Mouse (Mus musculus) lung, postnatal 0 days (tissue): ENCODE results near the gene Fosl2. TPM values are rescaled to one million over a fixed set of nuclear protein-coding genes. Genes with fewer than 3 reads are reported as not detected.
A peak's percentile ranks its signal among the peaks of the same experiment; 100 is the strongest.

Experiments used
- ATAC-seq: fragments of 200-750 bp; cut with Nextera tagmentation; 2 replicates; pipeline ENCODE4 v1.8.0; 2017; ENCODE audit warnings: moderate library complexity
- DNase-seq: peaks from one replicate; pipeline ENCODE4 v3.0.0-alpha.2; 2016; ENCODE audit warnings: low spot score
- H3K27ac ChIP-seq: fragments of 300-500 bp; sonication (generic); 2 replicates; pipeline ENCODE4 v1.5.1; 2014; ENCODE audit warnings: antibody characterized with exemption, mild to moderate bottlenecking, low read length, mixed read lengths
- H3K27me3 ChIP-seq: fragments of 300-500 bp; sonication (generic); replicated peaks from 2 replicates; pipeline ENCODE4 v1.6.1; 2014; ENCODE audit warnings: low read length, mixed read lengths; ENCODE audit not compliant: insufficient read depth
- H3K36me3 ChIP-seq: fragments of 300-500 bp; sonication (generic); 2 replicates; pipeline ENCODE4 v1.6.1; 2014; ENCODE audit warnings: low read length, mixed read lengths; ENCODE audit not compliant: insufficient read depth
- H3K4me1 ChIP-seq: fragments of 300-500 bp; sonication (generic); 2 replicates; pipeline ENCODE4 v1.6.1; 2014; ENCODE audit warnings: antibody characterized with exemption, low read depth, low read length, mixed read lengths; ENCODE audit not compliant: insufficient read depth
- H3K4me2 ChIP-seq: fragments of 300-500 bp; sonication (generic); replicated peaks from 2 replicates; pipeline ENCODE4 v1.6.1; 2014; ENCODE audit warnings: low read depth, mild to moderate bottlenecking, low read length, moderate library complexity, mixed read lengths
- H3K4me3 ChIP-seq: fragments of 300-500 bp; sonication (generic); 2 replicates; pipeline ENCODE4 v1.5.1; 2014; ENCODE audit warnings: low read depth, low read length
- H3K9ac ChIP-seq: fragments of 300-500 bp; sonication (generic); replicated peaks from 2 replicates; pipeline ENCODE4 v1.6.1; 2014; ENCODE audit warnings: low read depth, mild to moderate bottlenecking
- H3K9me3 ChIP-seq: fragments of 300-500 bp; sonication (generic); 2 replicates; pipeline ENCODE4 v1.6.1; 2016; ENCODE audit warnings: low read length, mixed read lengths
- CTCF ChIP-seq: IDR thresholded peaks from 2 replicates; pipeline ENCODE4 v1.5.1; 2016; ENCODE audit warnings: antibody characterized with exemption, mild to moderate bottlenecking
- EP300 ChIP-seq: IDR thresholded peaks from 2 replicates; pipeline ENCODE4 v1.6.1; 2016; ENCODE audit warnings: antibody characterized with exemption, mild to moderate bottlenecking, control low read depth
- WGBS: fragments of 180-500 bp; shearing (Covaris S2); extraction: QIAGEN DNeasy Blood & Tissue Kit; methylation state at CpG from one replicate; pipeline ENCODE4 v1.1.7; 2014; 5-methylcytosine and 5-hydroxymethylcytosine counted together
- polyA plus RNA-seq: library from polyadenylated mRNA; unstranded; fragments of >200 nt; fragmentation: Nextera tagmentation; extraction: Ambion mirVana; gene quantifications from 2 replicates; pipeline ENCODE4 v1.2.1, GENCODE M21; 2015

Fosl2 gene
- polyA plus RNA-seq, result 7.9 and 8.9 TPM in 2 replicates

GRCm38 (mm10) chr5:32135336-32136206 lies at the start of gene Fosl2:
Fosl2 (plus strand) TSS chr5:32135801.
- Histone ChIP-seq H3K4me3 (peak within 1 kb of the TSS; percentile 93), H3K27ac (peak within 1 kb of the TSS; percentile 100), H3K4me1 (peaks cover 7% of the 10 kb centered on the region; the same call in 1 of the 2 replicates), H3K27me3 (no peaks in the 10 kb centered on the region), H3K36me3 (no peaks in the 10 kb centered on the region), H3K9ac (peak within 1 kb of the TSS; percentile 99), H3K4me2 (peak within 1 kb of the TSS; percentile 83), H3K9me3 (no peaks in the 10 kb centered on the region)
- TF ChIP-seq EP300 (peak; percentile 71), CTCF (no peak; the same call in 1 of the 2 replicates)
- DNase-seq (peak; percentile 99), ATAC-seq (peak; percentile 81)
- under 1% methylated on average over 50 of the region's 85 CpGs for WGBS

DNA sequence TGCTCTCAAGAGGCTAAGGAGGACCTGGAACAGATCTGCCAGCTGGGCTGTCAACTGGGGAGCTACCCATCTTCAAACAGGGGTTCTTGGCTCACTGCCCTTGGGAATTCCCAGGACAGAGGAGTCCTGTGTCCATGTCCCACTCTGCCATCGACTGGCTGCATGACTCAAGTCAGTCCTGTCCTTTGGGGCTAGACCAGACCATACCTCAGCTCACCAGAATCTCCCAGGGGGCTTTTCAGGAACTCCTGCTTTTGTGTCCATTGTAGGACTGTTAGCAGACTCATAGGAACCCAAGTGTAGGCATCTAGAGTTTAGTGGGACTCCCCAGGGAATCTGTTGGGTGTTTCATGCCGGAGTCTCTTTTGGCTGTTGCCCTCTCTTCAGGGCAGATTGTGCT lies 49.6 kb upstream of the Fosl2 start:
- Histone ChIP-seq H3K4me3 (no peak overlapping the region), H3K4me1 (peaks cover 6% of the 10 kb centered on the region; the same call in 1 of the 2 replicates), H3K27me3 (no peaks in the 10 kb centered on the region), H3K9ac (no peak overlapping the region), H3K36me3 (no peaks in the 10 kb centered on the region), H3K27ac (no peak overlapping the region), H3K4me2 (no peak overlapping the region), H3K9me3 (no peaks in the 10 kb centered on the region)
- DNase-seq (no peak), ATAC-seq (no peak)
- TF ChIP-seq EP300 (no peak), CTCF (no peak)
- 88% methylated on average over 2 of the region's 2 CpGs for WGBS

DNA sequence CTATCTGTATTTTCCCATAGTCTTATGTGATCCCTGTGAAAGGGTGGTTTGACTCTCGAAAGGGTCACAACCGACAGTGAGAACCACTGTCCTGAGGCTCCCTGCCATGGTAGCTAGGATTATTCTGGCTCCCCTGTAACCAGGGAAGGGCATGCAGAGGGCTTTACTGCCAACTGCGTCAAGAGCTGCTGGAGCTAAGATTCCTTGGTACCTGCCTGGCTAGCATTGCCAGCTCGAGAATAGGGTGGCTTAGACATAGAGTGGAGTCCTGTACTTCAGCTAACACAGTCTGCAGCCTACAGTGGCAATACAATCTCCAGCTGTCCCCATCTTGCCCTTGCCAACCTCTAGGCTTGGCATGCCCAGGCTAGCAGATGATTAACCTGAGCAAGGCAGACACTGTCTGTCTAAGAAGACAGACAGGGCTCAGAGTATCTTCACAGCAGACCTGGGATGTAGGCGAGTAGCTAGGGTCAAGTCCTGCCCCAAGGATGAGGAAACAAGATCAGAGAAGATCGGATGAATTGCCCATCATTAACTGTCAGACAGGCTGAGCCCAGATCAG lies 49.0 kb upstream of the Fosl2 start:
- Histone ChIP-seq H3K27ac (no peak overlapping the region), H3K4me2 (no peak overlapping the region), H3K27me3 (no peaks in the 10 kb centered on the region), H3K4me1 (peaks cover 6% of the 10 kb centered on the region; the same call in 1 of the 2 replicates), H3K4me3 (no peak overlapping the region), H3K36me3 (no peaks in the 10 kb centered on the region), H3K9me3 (no peaks in the 10 kb centered on the region), H3K9ac (no peak overlapping the region)
- DNase-seq (no peak), ATAC-seq (no peak)
- TF ChIP-seq EP300 (no peak), CTCF (no peak)
- 80% methylated on average over 6 of the region's 6 CpGs for WGBS

GRCm38 (mm10) chr5:32089481-32089880 lies 46.1 kb upstream of the Fosl2 start:
- TF ChIP-seq CTCF (no peak), EP300 (no peak)
- H3K4me1 ChIP-seq, result 0 out of 2 replicates have a peak, but pooled peaks cover 6% of the 10 kb centered on the region
- DNase-seq (no peak), ATAC-seq (no peak)
- H3K27ac ChIP-seq, result no peak overlapping the region
- no peak overlapping the region for H3K4me3 ChIP-seq
- H3K4me2 ChIP-seq, result no peak overlapping the region
- no peaks in the 10 kb centered on the region for H3K9me3 ChIP-seq
- 37% methylated on average over 5 of the region's 5 CpGs for WGBS
- no peaks in the 10 kb centered on the region for H3K36me3 ChIP-seq
- H3K9ac ChIP-seq, result no peak overlapping the region
- H3K27me3 ChIP-seq, result no peaks in the 10 kb centered on the region

- TF ChIP-seq CTCF (no peak), EP300 (no peak)
- Histone ChIP-seq H3K9ac (no peak overlapping the region), H3K36me3 (no peaks in the 10 kb centered on the region), H3K4me3 (no peak overlapping the region), H3K4me2 (no peak overlapping the region), H3K27me3 (no peaks in the 10 kb centered on the region), H3K27ac (no peak overlapping the region), H3K4me1 (no peaks in the 10 kb centered on the region), H3K9me3 (no peaks in the 10 kb centered on the region)
- ATAC-seq (no peak), DNase-seq (no peak)
Measured at GRCm38 (mm10) chr5:32092281-32092680, 43.3 kb upstream of the Fosl2 start.

GRCm38 (mm10) chr5:32098691-32099090 lies 36.9 kb upstream of the Fosl2 start:
- Histone ChIP-seq H3K4me2 (no peak overlapping the region), H3K9me3 (no peaks in the 10 kb centered on the region), H3K27me3 (no peaks in the 10 kb centered on the region), H3K9ac (no peak overlapping the region), H3K27ac (no peak overlapping the region), H3K36me3 (no peaks in the 10 kb centered on the region), H3K4me3 (no peak overlapping the region), H3K4me1 (no peaks in the 10 kb centered on the region; the same call in 1 of the 2 replicates)
- no peak for DNase-seq
- WGBS, result 94% methylated on average over 3 of the region's 3 CpGs
- ATAC-seq, result peak; percentile 34
- TF ChIP-seq EP300 (no peak), CTCF (no peak)
